Mouse (Mus musculus) central nervous system, embryonic 18 days (tissue): Measurements from ENCODE around the gene Ubn1. TPM values are rescaled to one million over a fixed set of nuclear protein-coding genes. Genes with fewer than 3 reads are reported as not detected.

Experiments
- polyA plus RNA-seq: library from polyadenylated mRNA; depleted of rRNA; stranded (reverse); fragments of >200 nt; gene quantifications from 2 replicates; pipeline ENCODE4 v1.2.3, GENCODE M21; 2012; rRNA removed

The Ubn1 gene
- 27.3 and 27.5 TPM in 2 replicates for polyA plus RNA-seq

DNA sequence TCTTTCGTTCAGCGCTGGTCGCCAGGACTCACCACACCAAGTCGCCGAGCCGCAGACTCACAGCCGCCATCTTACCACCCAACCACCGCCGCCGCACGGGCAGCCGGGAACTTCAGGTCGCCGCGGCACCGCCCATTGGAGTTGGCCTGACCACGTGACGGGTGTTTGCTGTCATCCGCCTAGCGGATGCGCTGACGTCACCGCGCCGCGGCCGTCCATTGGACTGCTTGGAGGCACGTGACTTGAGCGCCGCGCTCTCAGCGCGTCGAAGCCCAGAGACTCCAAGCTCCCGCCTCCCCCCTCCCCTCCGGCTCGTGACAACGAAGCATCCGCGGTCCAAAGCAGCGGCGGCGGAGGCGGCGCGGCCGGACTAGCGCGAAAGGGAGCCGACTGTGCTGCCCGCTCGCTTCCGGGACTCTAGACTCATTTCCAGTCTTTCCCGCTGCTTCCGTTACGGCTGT is at the start of gene Ubn1, which contains the start of gene Glyr1:
Gene Ubn1 (plus strand): TSS at position 284 of the 461 bp plus-strand sequence.
Gene Glyr1 (minus strand): TSS at position 90 of the 461 bp plus-strand sequence.

GRCm38 (mm10) chr16:5007067-5007466 is 42.8 kb upstream of the Ubn1 start, which contains the start of gene Smim22:
TSS of gene Smim22 (plus strand) at chr16:5007288.

DNA sequence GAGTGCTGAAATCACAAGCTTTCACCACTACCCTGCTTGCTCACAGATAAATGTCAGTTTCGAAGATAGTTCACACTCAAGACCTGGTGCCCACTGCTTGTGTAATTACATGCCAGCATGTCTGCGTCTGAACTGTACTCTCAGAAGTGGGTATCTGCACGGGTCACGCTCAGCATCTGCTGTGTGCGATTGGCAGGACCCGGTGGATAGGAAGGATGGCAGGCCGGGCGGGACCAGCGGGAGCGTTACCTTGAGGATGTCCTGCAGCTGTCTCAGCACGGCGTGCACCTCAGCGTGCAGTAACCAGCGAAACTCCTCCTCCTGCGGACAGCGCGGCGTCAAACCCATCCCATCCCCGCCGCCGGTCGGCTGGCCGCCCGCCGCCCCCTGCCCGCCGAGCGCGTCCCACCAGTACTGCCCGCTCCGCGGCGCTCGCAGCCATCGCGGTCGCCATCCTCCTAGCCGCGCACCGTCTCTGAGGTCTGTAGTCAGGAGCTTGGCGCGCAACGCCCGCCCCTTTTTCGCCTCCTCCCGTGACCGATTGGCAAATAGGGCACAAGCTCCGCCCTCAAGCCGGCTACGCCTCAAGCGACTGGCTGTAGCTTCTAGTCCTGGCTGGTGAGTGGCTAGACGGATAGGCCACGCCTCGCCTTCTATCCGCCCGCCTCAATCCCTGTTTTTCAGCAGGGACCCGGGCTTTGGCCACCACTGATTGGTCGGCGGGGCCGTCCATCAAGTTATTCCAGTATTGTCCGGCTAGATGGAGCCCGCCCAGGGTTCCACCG is 36.6 kb upstream of the Ubn1 start, which contains the start of gene Rogdi:
Gene Rogdi (minus strand): TSS at position 500 of the 785 bp plus-strand sequence.

DNA sequence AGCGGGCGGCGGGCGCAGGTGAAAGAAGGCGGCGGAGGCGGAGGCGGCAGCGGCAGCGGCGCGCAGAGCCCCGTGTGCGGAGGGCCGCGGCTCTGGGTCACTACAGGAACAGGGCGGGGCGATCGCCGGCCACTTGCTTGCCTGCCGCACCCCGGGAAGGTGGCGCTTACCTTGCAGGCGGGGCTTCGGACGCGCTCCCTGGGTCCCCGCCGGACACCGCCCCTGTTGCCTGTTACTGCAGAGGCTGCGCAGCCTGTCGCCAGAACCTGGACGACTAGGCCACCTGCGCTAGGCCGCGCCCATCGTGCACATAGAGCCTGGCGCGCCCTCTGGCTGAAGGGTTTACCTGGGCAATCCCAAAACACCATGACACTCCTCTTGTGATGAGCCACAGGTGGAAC is 82.5 kb downstream of the Ubn1 start, which contains the start of gene Ppl:
Gene Ppl (minus strand): TSS at position 21 of the 401 bp plus-strand sequence.

Other genes starting within 250 kb of the Ubn1 start
- gene 4930562C15Rik, start 214.6 kb upstream of the Ubn1 start, polyA plus RNA-seq, result not detected in 2 replicates
- gene Ubald1, start 169.7 kb upstream of the Ubn1 start, polyA plus RNA-seq, result 26.7 and 30.4 TPM in 2 replicates
- gene Mgrn1, start 163.8 kb upstream of the Ubn1 start, polyA plus RNA-seq, result 146 and 156 TPM in 2 replicates
- gene Nudt16l1, start 111.3 kb upstream of the Ubn1 start, polyA plus RNA-seq, result 99.3 and 110 TPM in 2 replicates
- 114 and 124 TPM in 2 replicates for gene Anks3, start 85.9 kb upstream of the Ubn1 start, polyA plus RNA-seq
- 0.04 TPM in 1 of 2 replicates, not detected in the other for gene Sept12, start 52.2 kb upstream of the Ubn1 start, polyA plus RNA-seq
- 0.80 and 0.92 TPM in 2 replicates for gene Smim22, start 42.8 kb upstream of the Ubn1 start, polyA plus RNA-seq
- 109 and 119 TPM in 2 replicates for gene Rogdi, start 36.5 kb upstream of the Ubn1 start, polyA plus RNA-seq
- gene Glyr1, start 194 bp upstream of the Ubn1 start, polyA plus RNA-seq, result 140 and 147 TPM in 2 replicates
- gene Ppl, start 82.4 kb downstream of the Ubn1 start, polyA plus RNA-seq, result 0.07 and 2.2 TPM in 2 replicates
- gene Sec14l5, start 97.1 kb downstream of the Ubn1 start, polyA plus RNA-seq, result 0.51 and 0.68 TPM in 2 replicates
- 9.6 and 10.4 TPM in 2 replicates for gene Nagpa, start 154.0 kb downstream of the Ubn1 start, polyA plus RNA-seq
- gene AU021092, start 172.2 kb downstream of the Ubn1 start, polyA plus RNA-seq, result 15.4 and 16.7 TPM in 2 replicates
- 50.3 and 54.0 TPM in 2 replicates for gene Alg1, start 183.6 kb downstream of the Ubn1 start, polyA plus RNA-seq
- gene Eef2kmt, start 205.9 kb downstream of the Ubn1 start, polyA plus RNA-seq, result 7.5 and 10.4 TPM in 2 replicates